Mouse (Mus musculus) MEL (cell line): ENCODE measurements around the gene Gm20605.

Source experiments
- CTCF ChIP-seq, 3 experiments: IDR thresholded peaks in 2 of 3; conservative IDR thresholded peaks in 1 of 3; 2 replicates each; pipeline ENCODE4 v1.5.1; 2011 to 2012; ENCODE audit warnings: low read length in 3 of 3, low read depth in 2 of 3, mild to moderate bottlenecking in 2 of 3, improper control_type of control experiment in 1 of 3, inconsistent platforms in 1 of 3, mixed read lengths in 1 of 3, moderate library complexity in 1 of 3; ENCODE audit not compliant: control insufficient read depth in 1 of 3, insufficient read depth in 1 of 3, poor library complexity in 1 of 3, severe bottlenecking in 1 of 3
- EP300 ChIP-seq, 2 experiments: IDR thresholded peaks; 2 replicates each; pipeline ENCODE4 v1.6.1; 2011; ENCODE audit warnings: improper control_type of control experiment in 2 of 2, low read length in 2 of 2, low read depth in 1 of 2, mild to moderate bottlenecking in 1 of 2
- HCFC1 ChIP-seq: IDR thresholded peaks from 2 replicates; pipeline ENCODE4 v1.6.1; 2012; ENCODE audit warnings: low read depth, mild to moderate bottlenecking, inconsistent platforms, low read length, improper control_type of control experiment, moderate library complexity
- MAX ChIP-seq: IDR thresholded peaks from 2 replicates; pipeline ENCODE4 v1.6.1; 2011; ENCODE audit warnings: low read length, improper control_type of control experiment
- MXI1 ChIP-seq: IDR thresholded peaks from 2 replicates; pipeline ENCODE4 v1.6.1; 2011; ENCODE audit warnings: mild to moderate bottlenecking, low read depth, low read length, improper control_type of control experiment
- POLR2A ChIP-seq, 2 experiments: IDR thresholded peaks; 2 replicates each; pipeline ENCODE4 v1.6.1; 2011 to 2012; ENCODE audit warnings: low read length in 2 of 2, mild to moderate bottlenecking in 2 of 2, control low read depth in 1 of 2, improper control_type of control experiment in 1 of 2, low read depth in 1 of 2, moderate library complexity in 1 of 2; ENCODE audit not compliant: control insufficient read depth in 1 of 2, insufficient read depth in 1 of 2, poor library complexity in 1 of 2
- TAL1 ChIP-seq: IDR thresholded peaks from 2 replicates; pipeline ENCODE4 v1.6.1; 2012; ENCODE audit warnings: mild to moderate bottlenecking, inconsistent platforms, low read length, moderate library complexity, mixed read lengths
- TCF12 ChIP-seq: IDR thresholded peaks from 2 replicates; pipeline ENCODE4 v1.6.1; 2014; ENCODE audit warnings: low read depth, mild to moderate bottlenecking, inconsistent platforms, low read length, improper control_type of control experiment, moderate library complexity
- ZKSCAN1 ChIP-seq: IDR thresholded peaks from 2 replicates; pipeline ENCODE4 v1.6.1; 2012; ENCODE audit warnings: low read depth, mild to moderate bottlenecking, inconsistent platforms, low read length, improper control_type of control experiment, moderate library complexity

- TF ChIP-seq POLR2A (IDR thresholded peaks at IDR 0.05; ENCODE audit: control insufficient read depth in 1 of 2, insufficient read depth in 1 of 2, low read depth in 1 of 2, low read length in 2 of 2, poor library complexity in 1 of 2) = no peak
- no peak for TF ChIP-seq CTCF (IDR thresholded peaks at IDR 0.05 in 2 of 3, conservative IDR thresholded peaks at IDR 0.05 in 1 of 3; ENCODE audit: control insufficient read depth in 1 of 3, insufficient read depth in 1 of 3, low read depth in 2 of 3, low read length in 3 of 3, poor library complexity in 1 of 3, severe bottlenecking in 1 of 3)
- TF ChIP-seq TCF12 = no peak
- TF ChIP-seq ZKSCAN1 = no peak
- TF ChIP-seq MAX = no peak
- no peak for TF ChIP-seq MXI1
- TF ChIP-seq TAL1 = no peak
- TF ChIP-seq EP300 (IDR thresholded peaks at IDR 0.05; ENCODE audit: low read depth in 1 of 2, low read length in 2 of 2) = 0 out of 4 replicates have a peak, but pooled peaks of 1 of the 2 experiments have one; percentile 2
- no peak for TF ChIP-seq HCFC1
Observed at GRCm38 (mm10) chr5:137629906-137630545, 1.1 kb downstream of the Gm20605 start.
